Mouse (Mus musculus) intestine, embryonic 16.5 days (tissue): Measurements from ENCODE around the gene Clybl. TPM values are rescaled to one million over a fixed set of nuclear protein-coding genes. Genes with fewer than 3 reads are reported as not detected.

ENCODE experiments used
- ATAC-seq: fragments of 200-750 bp; cut with Nextera tagmentation; 2 replicates; pipeline ENCODE4 v1.8.0; 2017; ENCODE audit warnings: moderate TSS enrichment, moderate library complexity
- H3K27ac ChIP-seq: fragments of 300-500 bp; sonication (generic); 2 replicates; pipeline ENCODE4 v1.5.1; 2014; ENCODE audit warnings: mild to moderate bottlenecking, low read length
- H3K27me3 ChIP-seq: fragments of 300-500 bp; sonication (generic); replicated peaks from 2 replicates; pipeline ENCODE4 v1.6.1; 2014; ENCODE audit warnings: low read length, control low read depth, mixed read lengths; ENCODE audit not compliant: control insufficient read depth, insufficient read depth
- H3K36me3 ChIP-seq: fragments of 300-500 bp; sonication (generic); 2 replicates; pipeline ENCODE4 v1.6.1; 2014; ENCODE audit warnings: low read length, control low read depth; ENCODE audit not compliant: control insufficient read depth, insufficient read depth
- H3K4me1 ChIP-seq: fragments of 300-500 bp; sonication (generic); 2 replicates; pipeline ENCODE4 v1.6.1; 2014; ENCODE audit warnings: low read length, control low read depth, mixed read lengths; ENCODE audit not compliant: control insufficient read depth, insufficient read depth
- H3K4me2 ChIP-seq: fragments of 300-500 bp; sonication (generic); 2 replicates; pipeline ENCODE4 v1.6.1; 2014; ENCODE audit warnings: low read depth, low read length, control low read depth
- H3K4me3 ChIP-seq: fragments of 300-500 bp; sonication (generic); 2 replicates; pipeline ENCODE4 v1.5.1; 2014; ENCODE audit warnings: mild to moderate bottlenecking, low read length
- H3K9ac ChIP-seq: fragments of 300-500 bp; sonication (generic); 2 replicates; pipeline ENCODE4 v1.6.1; 2014; ENCODE audit warnings: low read depth, low read length
- H3K9me3 ChIP-seq: fragments of 300-500 bp; sonication (generic); 2 replicates; pipeline ENCODE4 v1.6.1; 2016; ENCODE audit warnings: low read length, control low read depth; ENCODE audit not compliant: control insufficient read depth
- WGBS: fragments of 180-500 bp; shearing (Covaris S2); extraction: QIAGEN DNeasy Blood & Tissue Kit; methylation state at CpG from one replicate; pipeline ENCODE4 v1.1.7; 2014; 5-methylcytosine and 5-hydroxymethylcytosine counted together
- polyA plus RNA-seq: library from polyadenylated mRNA; unstranded; fragments of >200 nt; fragmentation: Nextera tagmentation; extraction: Ambion mirVana; gene quantifications from 2 replicates; pipeline ENCODE4 v1.2.1, GENCODE M21; 2015

The Clybl gene
- polyA plus RNA-seq, 1 experiment from 2014 or later: 38.7 TPM

GRCm38 (mm10) chr14:122168912-122169311 lies 12.6 kb upstream of the Clybl start:
- 83% methylated on average over 7 of the region's 7 CpGs for WGBS
- H3K4me3 ChIP-seq: no peak overlapping the region
- no peaks in the 10 kb centered on the region for H3K36me3 ChIP-seq
- H3K9ac ChIP-seq: no peak overlapping the region
- H3K4me1 ChIP-seq: no peaks in the 10 kb centered on the region
- no peak overlapping the region for H3K27ac ChIP-seq
- H3K9me3 ChIP-seq: no peaks in the 10 kb centered on the region
- H3K4me2 ChIP-seq: no peak overlapping the region
- no peaks in the 10 kb centered on the region for H3K27me3 ChIP-seq
- no peak for ATAC-seq

GRCm38 (mm10) chr14:122170202-122170781 lies 11.2 kb upstream of the Clybl start:
- WGBS: 64% methylated on average over 7 of the region's 7 CpGs
- H3K9me3 ChIP-seq: no peaks in the 10 kb centered on the region
- no peak overlapping the region for H3K4me2 ChIP-seq
- no peak overlapping the region for H3K27ac ChIP-seq
- H3K36me3 ChIP-seq: no peaks in the 10 kb centered on the region
- no peaks in the 10 kb centered on the region for H3K4me1 ChIP-seq
- no peak overlapping the region for H3K4me3 ChIP-seq
- no peaks in the 10 kb centered on the region for H3K27me3 ChIP-seq
- ATAC-seq: no peak
- no peak overlapping the region for H3K9ac ChIP-seq

- Histone ChIP-seq H3K36me3 (no peaks in the 10 kb centered on the region), H3K9ac (no peak overlapping the region)
- 63% methylated on average over 7 of the region's 7 CpGs for WGBS
Observed at GRCm38 (mm10) chr14:122171031-122171430, 10.5 kb upstream of the Clybl start.

GRCm38 (mm10) chr14:122176263-122176798 lies 5.2 kb upstream of the Clybl start:
- Histone ChIP-seq H3K9me3 (no peaks in the 10 kb centered on the region), H3K27ac (no peak overlapping the region), H3K27me3 (no peaks in the 10 kb centered on the region), H3K4me1 (no peaks in the 10 kb centered on the region), H3K4me3 (no peak overlapping the region), H3K4me2 (no peak overlapping the region), H3K36me3 (no peaks in the 10 kb centered on the region), H3K9ac (no peak overlapping the region)
- ATAC-seq: no peak
- WGBS: 73% methylated on average over 14 of the region's 14 CpGs

More at GRCm38 (mm10) chr14:122171031-122171430, 10.5 kb upstream of the Clybl start:
- Histone ChIP-seq H3K27me3 (no peaks in the 10 kb centered on the region), H3K4me3 (no peak overlapping the region), H3K4me2 (no peak overlapping the region), H3K4me1 (no peaks in the 10 kb centered on the region), H3K9me3 (no peaks in the 10 kb centered on the region), H3K27ac (no peak overlapping the region)
- peak; percentile 72; the same call in 1 of the 2 replicates for ATAC-seq

- WGBS: 72% methylated on average over 16 of the region's 16 CpGs
- no peak for ATAC-seq
- Histone ChIP-seq H3K4me2 (no peak overlapping the region), H3K4me3 (no peak overlapping the region), H3K27me3 (no peaks in the 10 kb centered on the region), H3K36me3 (no peaks in the 10 kb centered on the region), H3K27ac (no peak overlapping the region), H3K4me1 (peaks cover 3% of the 10 kb centered on the region; the same call in 1 of the 2 replicates), H3K9ac (no peak overlapping the region), H3K9me3 (no peaks in the 10 kb centered on the region)
Observed at GRCm38 (mm10) chr14:122179262-122179661, 2.2 kb upstream of the Clybl start.

- Histone ChIP-seq H3K27ac (0 out of 2 replicates have a peak overlapping the region, but pooled peaks have one; percentile 24), H3K4me3 (peak overlapping the region; percentile 81), H3K9ac (peak overlapping the region; percentile 84), H3K4me1 (peaks cover 3% of the 10 kb centered on the region; the same call in 1 of the 2 replicates), H3K9me3 (no peaks in the 10 kb centered on the region), H3K27me3 (no peaks in the 10 kb centered on the region), H3K36me3 (no peaks in the 10 kb centered on the region), H3K4me2 (peak overlapping the region; percentile 74)
- under 1% methylated on average over 12 of the region's 12 CpGs for WGBS
- ATAC-seq: peak; percentile 76
Observed at GRCm38 (mm10) chr14:122181815-122182157, 282 bp downstream of the Clybl start.

GRCm38 (mm10) chr14:122182220-122182619 lies 716 bp downstream of the Clybl start:
- H3K36me3 ChIP-seq: no peaks in the 10 kb centered on the region
- no peak for ATAC-seq
- peak overlapping the region; percentile 74 for H3K4me2 ChIP-seq
- H3K4me3 ChIP-seq: peak overlapping the region; percentile 81
- peaks cover 3% of the 10 kb centered on the region; the same call in 1 of the 2 replicates for H3K4me1 ChIP-seq
- 69% methylated on average over 6 of the region's 6 CpGs for WGBS
- H3K27ac ChIP-seq: no peak overlapping the region
- no peak overlapping the region for H3K9ac ChIP-seq
- H3K27me3 ChIP-seq: no peaks in the 10 kb centered on the region
- H3K9me3 ChIP-seq: no peaks in the 10 kb centered on the region

- H3K9ac ChIP-seq: no peak overlapping the region
- no peaks in the 10 kb centered on the region for H3K9me3 ChIP-seq
- H3K27me3 ChIP-seq: no peaks in the 10 kb centered on the region
- no peak overlapping the region for H3K4me3 ChIP-seq
- ATAC-seq: no peak
- no peak overlapping the region for H3K27ac ChIP-seq
- H3K4me1 ChIP-seq: peaks cover 3% of the 10 kb centered on the region; the same call in 1 of the 2 replicates
- H3K4me2 ChIP-seq: no peak overlapping the region
- H3K36me3 ChIP-seq: no peaks in the 10 kb centered on the region
- 72% methylated on average over 11 of the region's 11 CpGs for WGBS
Observed at GRCm38 (mm10) chr14:122183974-122184373, 2.5 kb downstream of the Clybl start.

- Histone ChIP-seq H3K27ac (no peak overlapping the region), H3K27me3 (no peaks in the 10 kb centered on the region), H3K4me1 (no peaks in the 10 kb centered on the region), H3K9me3 (no peaks in the 10 kb centered on the region), H3K9ac (no peak overlapping the region), H3K4me2 (no peak overlapping the region), H3K4me3 (no peak overlapping the region), H3K36me3 (no peaks in the 10 kb centered on the region)
- ATAC-seq: no peak
- WGBS: 77% methylated on average over 5 of the region's 5 CpGs
Observed at GRCm38 (mm10) chr14:122188250-122188649, 6.7 kb downstream of the Clybl start.

- no peak overlapping the region for H3K4me3 ChIP-seq
- no peak overlapping the region for H3K9ac ChIP-seq
- H3K27me3 ChIP-seq: no peaks in the 10 kb centered on the region
- H3K4me2 ChIP-seq: no peak overlapping the region
- ATAC-seq: no peak
- no peaks in the 10 kb centered on the region for H3K4me1 ChIP-seq
- no peaks in the 10 kb centered on the region for H3K36me3 ChIP-seq
- H3K27ac ChIP-seq: no peak overlapping the region
- no peaks in the 10 kb centered on the region for H3K9me3 ChIP-seq
- 83% methylated on average over 5 of the region's 5 CpGs for WGBS
Observed at GRCm38 (mm10) chr14:122189901-122190300, 8.4 kb downstream of the Clybl start.
